Mouse (Mus musculus) 3T3-L1 (cell line): ENCODE measurements at regions not wholly inside any gene's neighbourhood (a gene's known extent, or its start where the extent isn't known, plus 50 kb on each side); places are given as distances from the start of the nearest gene placed in this dataset.

Experiments
- DNase-seq: peaks from one replicate; pipeline ENCODE4 v3.0.0-alpha.2; 2015; ENCODE audit warnings: low read depth, low spot score

- peak; percentile 91 for DNase-seq
These were observed 184.6 kb downstream of the Cand1 start for GRCm38 (mm10) chr10:119055199-119055785.

GRCm38 (mm10) chr10:119054191-119055175, 184.5 kb upstream of the Dyrk2 start:
- DNase-seq, result no peak

- DNase-seq, result peak; percentile 71
These were observed 182.5 kb upstream of the Dyrk2 start for GRCm38 (mm10) chr10:119052441-119053041.

GRCm38 (mm10) chr10:119051598-119051997, 181.6 kb upstream of the Dyrk2 start:
- peak; percentile 18 for DNase-seq

- peak; percentile 24 for DNase-seq
These were observed 180.1 kb upstream of the Dyrk2 start for GRCm38 (mm10) chr10:119050017-119050685.

GRCm38 (mm10) chr10:119048643-119049420, 178.8 kb upstream of the Dyrk2 start:
- no peak for DNase-seq

GRCm38 (mm10) chr10:119045059-119045458, 175.1 kb upstream of the Dyrk2 start:
- DNase-seq, result no peak

- DNase-seq, result no peak
These were observed 173.1 kb upstream of the Dyrk2 start for GRCm38 (mm10) chr10:119043069-119043468.

GRCm38 (mm10) chr10:119040205-119040604, 170.2 kb upstream of the Dyrk2 start:
- no peak for DNase-seq

- no peak for DNase-seq
These were observed 169.7 kb upstream of the Dyrk2 start for GRCm38 (mm10) chr10:119039732-119040131.

- no peak for DNase-seq
These were observed 169.0 kb upstream of the Dyrk2 start for GRCm38 (mm10) chr10:119038991-119039390.

- no peak for DNase-seq
These were observed 167.8 kb upstream of the Dyrk2 start for GRCm38 (mm10) chr10:119037781-119038180.

GRCm38 (mm10) chr10:119035863-119036262, 165.9 kb upstream of the Dyrk2 start:
- no peak for DNase-seq

- no peak for DNase-seq
These were observed 164.4 kb upstream of the Dyrk2 start for GRCm38 (mm10) chr10:119034396-119034795.

- no peak for DNase-seq
These were observed 161.6 kb upstream of the Dyrk2 start for GRCm38 (mm10) chr10:119031282-119032275.

- no peak for DNase-seq
These were observed 158.6 kb upstream of the Dyrk2 start for GRCm38 (mm10) chr10:119028480-119029137.

GRCm38 (mm10) chr10:119027241-119027901, 157.4 kb upstream of the Dyrk2 start:
- no peak for DNase-seq

GRCm38 (mm10) chr10:119026291-119026690, 156.3 kb upstream of the Dyrk2 start:
- DNase-seq, result no peak

- no peak for DNase-seq
These were observed 154.4 kb upstream of the Dyrk2 start for GRCm38 (mm10) chr10:119024425-119024824.
